Mouse (Mus musculus) mature B cell (primary cell): ENCODE data around the gene Nfya.

Experiments used
- in situ Hi-C: fragments of 300-500 bp; cut with MboI; formaldehyde crosslinking; loops from 2 replicates; pipeline ENCODE4 v1.14.3; 2019

Gene Nfya

GRCm38 (mm10) chr17:48345824-48346223 lies 63.9 kb downstream of the Nfya start:
- in situ Hi-C loops = no loop called here

- in situ Hi-C loops = no loop called here
These were observed 66.6 kb downstream of the Nfya start for GRCm38 (mm10) chr17:48343065-48343464.

GRCm38 (mm10) chr17:48341947-48342346 lies 67.8 kb downstream of the Nfya start:
- in situ Hi-C loops = no loop called here

GRCm38 (mm10) chr17:48340267-48340666 lies 69.4 kb downstream of the Nfya start:
- in situ Hi-C loops = no loop called here
